Mouse (Mus musculus) stomach, adult 2 months (tissue): Measurements from ENCODE around the gene Atp8b4. TPM values are rescaled to one million over a fixed set of nuclear protein-coding genes. Genes with fewer than 3 reads are reported as not detected.

ENCODE experiments used
- polyA plus RNA-seq: library from polyadenylated mRNA; depleted of rRNA; stranded (reverse); fragments of >200 nt; gene quantifications from 2 replicates; pipeline ENCODE4 v1.2.3, GENCODE M21; 2012; rRNA removed

The Atp8b4 gene
- 0.02 and 0.06 TPM in 2 replicates for polyA plus RNA-seq

GRCm38 (mm10) chr2:126500521-126500920 lies at the start of gene Atp8b4:
TSS of gene Atp8b4 (minus strand) at chr2:126500674.

Other genes with a start within 250 kb of the Atp8b4 start
- gene Slc27a2, start 51.7 kb upstream of the Atp8b4 start, polyA plus RNA-seq, result 1.9 and 2.3 TPM in 2 replicates
- gene Hdc, start 118.6 kb upstream of the Atp8b4 start, polyA plus RNA-seq, result 6.6 and 8.6 TPM in 2 replicates
- 1.6 and 1.7 TPM in 2 replicates for gene Gabpb1, start 175.7 kb upstream of the Atp8b4 start, polyA plus RNA-seq
- gene Usp8, start 206.7 kb upstream of the Atp8b4 start, polyA plus RNA-seq, result 3.1 and 4.0 TPM in 2 replicates